Mouse (Mus musculus) granulocyte monocyte progenitor cell, adult 5-6 weeks (primary cell): Measurements from ENCODE around the gene Cc2d1b. TPM values are rescaled to one million over a fixed set of nuclear protein-coding genes. Genes with fewer than 3 reads are reported as not detected.
A peak's percentile ranks its signal among the peaks of the same experiment; 100 is the strongest.

Source experiments
- ATAC-seq: replicated peaks from 2 replicates; pipeline ENCODE4 v1.8.0; 2016; ENCODE audit warnings: mild to moderate bottlenecking, moderate TSS enrichment, inconsistent platforms; ENCODE audit not compliant: poor library complexity, severe bottlenecking
- total RNA-seq, 2 experiments: library from RNA; stranded (forward) in 1 of 2; stranded (reverse) in 1 of 2; fragments of 200-712, 200-1000 nt in 1 of 2; fragments of >200 nt in 1 of 2; fragmentation: Nextera tagmentation in 1 of 2; gene quantifications; 2 replicates each; pipeline ENCODE4 v1.2.3; 2014 to 2017

The Cc2d1b gene
- 23.5 and 29.2 TPM in 2 replicates for total RNA-seq (2014; fragmentation: Nextera tagmentation)
- 65.4 and 86.2 TPM in 2 replicates for total RNA-seq (2017)

GRCm38 (mm10) chr4:108619587-108620341, at the start of gene Cc2d1b:
TSS of gene Cc2d1b (plus strand) at chr4:108619940.
- ATAC-seq, result peak; percentile 91

GRCm38 (mm10) chr4:108572644-108573043, 47.1 kb upstream of the Cc2d1b start:
- ATAC-seq, result no peak

- ATAC-seq, result peak; percentile 98
These were observed 40.6 kb upstream of the Cc2d1b start, which contains the start of the genes Prpf38a and Orc1 for GRCm38 (mm10) chr4:108578840-108579742. TSS of gene Prpf38a (minus strand) at chr4:108579336. TSS of gene Orc1 (plus strand) at chr4:108579423.

GRCm38 (mm10) chr4:108579743-108580411, 39.9 kb upstream of the Cc2d1b start:
- no peak for ATAC-seq

- no peak for ATAC-seq
These were observed 26.4 kb upstream of the Cc2d1b start for GRCm38 (mm10) chr4:108593376-108593775.

- ATAC-seq, result no peak
These were observed 24.0 kb upstream of the Cc2d1b start for GRCm38 (mm10) chr4:108595785-108596184.

GRCm38 (mm10) chr4:108598306-108598705, 21.4 kb upstream of the Cc2d1b start:
- no peak for ATAC-seq

GRCm38 (mm10) chr4:108601870-108602269, 17.9 kb upstream of the Cc2d1b start:
- no peak for ATAC-seq

- no peak for ATAC-seq
These were observed 11.1 kb upstream of the Cc2d1b start for GRCm38 (mm10) chr4:108608651-108609050.

GRCm38 (mm10) chr4:108610935-108611334, 8.8 kb upstream of the Cc2d1b start:
- no peak for ATAC-seq

- no peak for ATAC-seq
These were observed 1.2 kb upstream of the Cc2d1b start for GRCm38 (mm10) chr4:108618586-108618985.

GRCm38 (mm10) chr4:108619165-108619564, 575 bp upstream of the Cc2d1b start:
- 0 out of 2 replicates have a peak, but pooled peaks have one; percentile 2 for ATAC-seq

- ATAC-seq, result peak; percentile 17
These were observed 796 bp downstream of the Cc2d1b start for GRCm38 (mm10) chr4:108620536-108620935.

- no peak for ATAC-seq
These were observed 1.8 kb downstream of the Cc2d1b start for GRCm38 (mm10) chr4:108621504-108621903.

- no peak for ATAC-seq
These were observed 7.3 kb downstream of the Cc2d1b start for GRCm38 (mm10) chr4:108627066-108627465.

GRCm38 (mm10) chr4:108629363-108629880, 9.7 kb downstream of the Cc2d1b start:
- no peak for ATAC-seq

GRCm38 (mm10) chr4:108630096-108630495, 10.4 kb downstream of the Cc2d1b start:
- no peak for ATAC-seq

GRCm38 (mm10) chr4:108631616-108632015, 11.9 kb downstream of the Cc2d1b start:
- ATAC-seq, result no peak

- ATAC-seq, result no peak
These were observed 14.0 kb downstream of the Cc2d1b start for GRCm38 (mm10) chr4:108633703-108634102.

GRCm38 (mm10) chr4:108634696-108635095, 15.0 kb downstream of the Cc2d1b start:
- ATAC-seq, result no peak
